Mouse (Mus musculus): Measurements from ENCODE around the gene Zfp202.

GRCm38 (mm10) chr9:40231019-40231418, 38.9 kb downstream of the Zfp202 start:
- TF ChIP-seq GATA1 (IDR thresholded peaks at IDR 0.05; ENCODE audit: borderline replicate concordance, low read length) (no peak), FLI1 (IDR thresholded peaks at IDR 0.05; ENCODE audit: low read length) (no peak)

All from megakaryocyte, embryonic 14.5 days (primary cell).